Mouse (Mus musculus): Measurements from ENCODE around the gene Cast. TPM values are rescaled to one million over a fixed set of nuclear protein-coding genes. Genes with fewer than 3 reads are reported as not detected.

Gene Cast
- 30.3 TPM for polyA plus RNA-seq (2014; fragmentation: Illumina TruSeq; extraction: RNeasy Lipid Tissue Mini Kit (QIAGEN cat#74804); ENCODE audit: insufficient read depth, low read depth, low replicate concordance)

GRCm38 (mm10) chr13:74808152-74808929, at the start of gene Cast:
Gene Cast (minus strand): TSS chr13:74808810.

Other genes with a start within 250 kb of the Cast start
- 15.3 TPM for gene Erap1, start 169.2 kb downstream of the Cast start, polyA plus RNA-seq (2014; fragmentation: Illumina TruSeq; extraction: RNeasy Lipid Tissue Mini Kit (QIAGEN cat#74804); ENCODE audit: insufficient read depth, low read depth, low replicate concordance)

Data from lung, adult 10 weeks (tissue).